ENCODE assay signal across 7 mouse cellular contexts in the genomic region with DNA sequence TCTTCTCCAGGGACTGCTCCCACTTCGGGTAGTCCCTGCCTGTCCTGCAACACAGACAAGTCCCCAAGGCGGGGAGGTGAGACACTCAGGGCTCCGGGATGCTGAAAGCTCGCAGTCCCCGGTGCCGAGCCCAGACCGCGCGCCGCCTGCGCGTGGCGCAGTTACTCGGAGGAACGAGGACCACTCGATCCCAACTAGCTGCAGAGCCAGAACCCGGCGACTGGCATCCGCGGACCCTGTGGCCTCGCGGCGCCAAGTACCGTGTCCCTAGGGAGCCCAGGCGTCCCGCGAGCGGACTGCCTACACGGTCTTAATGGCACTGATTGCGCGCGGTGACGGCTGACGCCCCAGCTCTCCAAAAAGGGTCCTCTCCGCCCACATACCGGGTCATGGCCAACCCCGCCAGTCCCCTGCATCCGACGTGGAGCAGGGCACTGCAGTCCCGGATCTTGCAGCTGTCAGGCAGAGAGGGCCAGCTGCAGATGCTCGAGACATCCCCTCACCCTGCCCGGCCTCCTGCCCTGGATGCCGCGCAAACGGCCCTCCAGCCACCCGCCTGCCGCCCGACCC. TPM values are rescaled to one million over a fixed set of nuclear protein-coding genes. Genes with fewer than 3 reads are reported as not detected.
DNase-seq lines count a peak whose midpoint lies in the region.

No protein-coding gene starts in this region.

- intact Hi-C loops in heart, postnatal 36 days (cut with DNase I): loop anchor here (2.0 to 10.0 kb wide), 2 partner anchors 35 to 121 kb away; no protein-coding TSS in a partner anchor

- DNase-seq in NIH3T3 (ENCODE audit: low read depth): peak; percentile 76
- peak; percentile 58 for DNase-seq in adrenal gland, postnatal 25 days
- peak; percentile 60 for DNase-seq in forelimb bud, embryonic 11.5 days (ENCODE audit: low read depth, low spot score)
- DNase-seq in heart, postnatal 36 days: peak; percentile 65 to 80
- DNase-seq in left cerebral cortex, adult 18-20 months (ENCODE audit: low spot score in 2 of 2): peak; percentile 43 to 57
- peak; percentile 79 for DNase-seq in lung, postnatal 10 days
- peak; percentile 69 for DNase-seq in right cerebral cortex, postnatal 14 days

RNA-seq across cellular contexts. Expression of a gene that starts 0.9 kb away (rescaled TPM):
- total RNA-seq in adrenal gland, postnatal 25 days (2021): not detected in 2 replicates
- under 1 TPM; 0.11 to 0.14 TPM for total RNA-seq in heart, postnatal 36 days (2021)
- total RNA-seq in left cerebral cortex, adult 18-20 months (2021): under 1 TPM; 0.12 to 0.16 TPM

RNA-seq across cellular contexts. Expression of a gene that starts 2.0 kb away (rescaled TPM):
- 26.3 and 28.8 TPM in 2 replicates for total RNA-seq in adrenal gland, postnatal 25 days (2021)
- total RNA-seq in heart, postnatal 36 days (2021): 10 to 100 TPM; 58.3 to 66.6 TPM
- total RNA-seq in left cerebral cortex, adult 18-20 months (2021): 1 to 10 TPM; 4.5 to 5.0 TPM

Comparison
In these comparisons a context has a peak if more than half of its experiments do, and no peak if none do; other contexts are left out.
1. Peak in every context shown above with its lines: DNase-seq.